Mouse (Mus musculus) forebrain, embryonic 15.5 days (tissue): ENCODE data around the gene Nkx1-2. TPM values are rescaled to one million over a fixed set of nuclear protein-coding genes. Genes with fewer than 3 reads are reported as not detected.

Experiments used
- ATAC-seq: fragments of 200-750 bp; cut with Nextera tagmentation; replicated peaks from 2 replicates; pipeline ENCODE4 v1.8.0; 2017; ENCODE audit warnings: mild to moderate bottlenecking, moderate TSS enrichment, moderate library complexity
- H3K27ac ChIP-seq: fragments of 300-500 bp; sonication (generic); replicated peaks from 2 replicates; pipeline ENCODE4 v1.5.1; 2015; ENCODE audit warnings: mild to moderate bottlenecking, inconsistent platforms
- H3K27me3 ChIP-seq: fragments of 300-500 bp; sonication (generic); 2 replicates; pipeline ENCODE4 v1.6.1; 2015; ENCODE audit warnings: inconsistent platforms
- H3K36me3 ChIP-seq: fragments of 300-500 bp; sonication (generic); 2 replicates; pipeline ENCODE4 v1.6.1; 2015; ENCODE audit warnings: mild to moderate bottlenecking, inconsistent platforms
- H3K4me1 ChIP-seq: fragments of 300-500 bp; sonication (generic); 2 replicates; pipeline ENCODE4 v1.6.1; 2015; ENCODE audit warnings: inconsistent platforms
- H3K4me2 ChIP-seq: fragments of 300-500 bp; sonication (generic); replicated peaks from 2 replicates; pipeline ENCODE4 v1.6.1; 2015; ENCODE audit warnings: mild to moderate bottlenecking, inconsistent platforms
- H3K4me3 ChIP-seq: fragments of 300-500 bp; sonication (generic); 2 replicates; pipeline ENCODE4 v1.5.1; 2015; ENCODE audit warnings: mild to moderate bottlenecking, inconsistent platforms
- H3K9ac ChIP-seq: fragments of 300-500 bp; sonication (generic); replicated peaks from 2 replicates; pipeline ENCODE4 v1.6.1; 2015; ENCODE audit warnings: mild to moderate bottlenecking, inconsistent platforms
- H3K9me3 ChIP-seq: fragments of 300-500 bp; sonication (generic); 2 replicates; pipeline ENCODE4 v1.6.1; 2016; ENCODE audit warnings: inconsistent platforms
- WGBS: fragments of 180-500 bp; shearing (Covaris S2); methylation state at CpG from one replicate; pipeline ENCODE4 v1.1.7; 2015; ENCODE audit warnings: mixed read lengths; 5-methylcytosine and 5-hydroxymethylcytosine counted together
- polyA plus RNA-seq: library from polyadenylated mRNA; unstranded; fragments of >200 nt; fragmentation: Nextera tagmentation; extraction: Ambion mirVana; gene quantifications from 2 replicates; pipeline ENCODE4 v1.2.1, GENCODE M21; 2015

Nkx1-2 gene
- polyA plus RNA-seq, 1 experiment from 2014 or later = 0.05 TPM

DNA sequence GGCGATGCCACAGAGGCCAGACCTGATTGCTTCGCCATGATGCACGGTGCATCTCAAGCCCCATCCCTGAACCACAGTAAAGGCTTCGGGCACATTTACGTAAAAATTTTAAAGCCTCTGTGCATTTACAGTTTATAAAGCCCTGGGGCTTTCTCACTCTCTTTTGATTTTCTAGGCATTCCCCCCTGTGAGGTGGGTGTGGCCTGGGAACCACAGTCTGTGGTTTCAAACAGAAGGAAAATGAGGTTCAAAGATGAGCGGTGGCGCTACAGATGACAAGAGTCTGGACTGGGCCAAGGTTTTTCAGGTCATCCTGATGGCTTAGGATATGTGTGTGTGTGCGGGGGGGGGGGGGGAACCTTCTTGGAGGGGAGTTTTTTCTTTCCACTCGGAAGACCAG lies 589 bp upstream of the Nkx1-2 start:
- Histone ChIP-seq H3K9ac (no peak overlapping the region), H3K4me2 (peak overlapping the region; percentile 68), H3K36me3 (no peaks in the 10 kb centered on the region), H3K4me3 (peak overlapping the region; percentile 35), H3K27me3 (peaks cover 86% of the 10 kb centered on the region), H3K4me1 (peaks cover 34% of the 10 kb centered on the region), H3K9me3 (no peaks in the 10 kb centered on the region), H3K27ac (no peak overlapping the region)
- ATAC-seq = 0 out of 2 replicates have a peak, but pooled peaks have one; percentile 13
- WGBS = 1% methylated on average over 9 of the region's 9 CpGs

DNA sequence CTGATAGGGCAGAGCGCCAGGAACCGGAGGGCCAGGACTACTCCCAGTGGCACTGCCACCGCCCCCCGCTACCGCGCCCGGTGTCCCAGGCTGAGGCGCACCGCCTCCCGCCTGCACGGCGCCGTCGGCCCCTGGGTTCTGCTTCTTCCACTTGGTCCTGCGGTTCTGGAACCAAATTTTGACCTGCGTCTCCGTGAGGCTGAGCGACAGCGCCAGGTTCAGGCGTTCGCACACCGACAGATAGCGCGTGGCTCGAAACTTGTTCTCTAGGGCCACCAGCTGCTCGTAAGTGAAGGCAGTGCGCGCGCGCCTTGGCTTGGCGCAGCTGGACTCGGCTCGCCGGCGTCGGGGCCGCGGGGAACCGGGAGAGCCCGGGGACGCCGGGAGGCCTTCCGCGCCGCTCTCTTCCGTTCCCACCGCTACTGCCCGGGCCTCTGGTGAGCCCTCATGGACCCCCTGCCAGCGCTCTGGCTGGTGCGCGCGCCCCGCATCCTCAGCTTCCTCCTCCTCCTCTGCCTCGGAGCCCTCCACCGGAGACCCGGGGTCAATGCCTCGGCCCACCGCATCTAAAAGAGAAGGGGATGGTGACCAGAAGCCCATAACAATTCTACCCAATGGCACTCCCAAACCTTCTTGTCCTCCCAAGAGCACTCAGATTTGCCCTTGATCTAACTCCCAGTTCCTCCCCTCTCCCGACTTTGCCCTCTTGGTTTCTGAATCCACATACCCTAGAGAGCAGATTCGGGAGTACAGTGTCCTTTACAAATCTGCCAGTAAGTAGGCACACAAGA lies 2.0 kb downstream of the Nkx1-2 start:
- Histone ChIP-seq H3K27me3 (peaks cover 78% of the 10 kb centered on the region), H3K9ac (peak overlapping the region; percentile 16; the same call in 1 of the 2 replicates), H3K4me1 (peaks cover 34% of the 10 kb centered on the region), H3K9me3 (no peaks in the 10 kb centered on the region), H3K27ac (no peak overlapping the region), H3K4me3 (peak overlapping the region; percentile 41), H3K4me2 (peak overlapping the region; percentile 76), H3K36me3 (no peaks in the 10 kb centered on the region)
- no peak for ATAC-seq
- under 1% methylated on average over 58 of the region's 60 CpGs for WGBS

DNA sequence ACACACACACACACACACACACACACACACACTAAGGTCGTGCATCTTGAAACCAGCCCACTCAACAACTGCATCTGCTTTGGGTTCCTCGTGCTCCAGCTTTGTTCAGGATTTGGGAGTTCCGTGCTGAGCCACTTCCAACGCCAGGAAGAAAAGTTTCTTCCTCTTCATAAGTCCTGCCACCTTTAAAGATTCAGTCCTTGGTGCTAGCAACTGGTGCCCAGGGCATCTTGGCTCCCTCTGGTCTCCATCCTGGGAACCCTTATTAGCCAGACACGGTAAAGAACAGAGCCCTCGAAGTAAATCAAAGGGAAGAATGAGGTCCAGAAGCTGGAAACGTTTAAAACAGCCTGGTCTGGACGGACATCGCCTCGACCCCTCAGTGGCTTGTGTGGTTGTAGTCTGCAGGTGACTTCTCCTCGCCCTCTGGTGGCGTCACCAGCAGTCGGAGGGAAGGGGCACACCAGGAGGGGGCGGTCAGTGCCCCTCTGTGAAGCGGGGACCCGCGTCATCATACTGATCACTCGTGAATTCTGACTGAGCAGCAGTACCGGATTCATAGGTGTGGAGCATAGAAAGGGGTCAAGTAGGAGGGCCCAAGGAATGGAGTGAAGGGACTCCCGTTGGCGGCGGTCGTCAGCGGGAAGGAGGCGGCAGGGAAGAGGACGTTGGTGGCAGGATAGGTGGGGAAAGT lies 2.7 kb downstream of the Nkx1-2 start:
- Histone ChIP-seq H3K4me2 (peak overlapping the region; percentile 76), H3K27me3 (peaks cover 71% of the 10 kb centered on the region), H3K36me3 (no peaks in the 10 kb centered on the region), H3K4me1 (peaks cover 34% of the 10 kb centered on the region), H3K9me3 (no peaks in the 10 kb centered on the region), H3K4me3 (peak overlapping the region; percentile 41), H3K9ac (peak overlapping the region; percentile 16; the same call in 1 of the 2 replicates), H3K27ac (no peak overlapping the region)
- WGBS = 4% methylated on average over 26 of the region's 26 CpGs
- ATAC-seq = no peak

DNA sequence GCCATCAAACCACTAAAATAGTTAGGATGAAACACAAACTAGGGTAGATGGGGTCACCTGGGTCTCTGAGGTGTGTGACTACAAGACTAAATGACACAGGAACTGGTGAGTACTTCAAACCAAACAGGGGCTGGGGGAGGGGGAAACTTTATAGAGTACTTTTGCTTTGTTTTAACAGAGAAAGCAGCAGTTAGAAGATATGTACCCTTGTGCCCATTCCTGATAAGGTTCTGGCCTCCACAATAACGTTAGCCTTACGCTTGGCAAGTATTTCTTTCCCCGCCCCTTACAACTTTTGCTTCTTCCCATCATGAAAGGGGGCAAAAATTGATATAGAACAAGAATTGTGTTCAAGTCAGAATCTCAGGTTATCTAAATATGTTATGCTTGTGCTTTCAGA lies 3.6 kb downstream of the Nkx1-2 start:
- 80% methylated on average over 3 of the region's 3 CpGs for WGBS
- peaks cover 62% of the 10 kb centered on the region for H3K27me3 ChIP-seq
- peaks cover 34% of the 10 kb centered on the region for H3K4me1 ChIP-seq
- no peak overlapping the region for H3K27ac ChIP-seq
- H3K9me3 ChIP-seq = no peaks in the 10 kb centered on the region
- no peak for ATAC-seq
- H3K9ac ChIP-seq = no peak overlapping the region
- no peak overlapping the region for H3K4me3 ChIP-seq
- no peak overlapping the region for H3K4me2 ChIP-seq
- no peaks in the 10 kb centered on the region for H3K36me3 ChIP-seq

DNA sequence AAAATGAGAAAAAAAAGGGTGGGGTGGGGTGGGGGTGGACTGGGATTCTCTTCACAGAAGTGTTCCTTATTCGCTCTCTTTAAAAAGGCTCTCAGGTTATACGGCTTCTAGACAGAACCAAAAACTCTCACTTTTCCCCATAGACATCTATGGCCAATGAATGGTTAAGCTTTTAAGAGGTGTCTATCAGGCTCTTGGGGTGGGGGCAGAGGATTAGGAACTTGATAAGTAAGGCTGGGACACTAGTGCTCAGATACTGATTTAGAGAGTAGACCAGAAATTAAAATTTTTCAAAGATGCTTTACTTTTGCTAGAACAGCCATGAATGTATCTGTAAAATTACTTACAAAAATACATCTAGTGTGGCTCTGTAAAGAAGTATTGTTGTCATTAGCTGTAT lies 5.1 kb downstream of the Nkx1-2 start:
- Histone ChIP-seq H3K4me1 (peaks cover 25% of the 10 kb centered on the region), H3K27ac (no peak overlapping the region), H3K4me2 (no peak overlapping the region), H3K27me3 (peaks cover 47% of the 10 kb centered on the region), H3K9ac (no peak overlapping the region), H3K36me3 (no peaks in the 10 kb centered on the region), H3K9me3 (no peaks in the 10 kb centered on the region), H3K4me3 (no peak overlapping the region)
- WGBS = 93% methylated on average over 2 of the region's 2 CpGs
- no peak for ATAC-seq

DNA sequence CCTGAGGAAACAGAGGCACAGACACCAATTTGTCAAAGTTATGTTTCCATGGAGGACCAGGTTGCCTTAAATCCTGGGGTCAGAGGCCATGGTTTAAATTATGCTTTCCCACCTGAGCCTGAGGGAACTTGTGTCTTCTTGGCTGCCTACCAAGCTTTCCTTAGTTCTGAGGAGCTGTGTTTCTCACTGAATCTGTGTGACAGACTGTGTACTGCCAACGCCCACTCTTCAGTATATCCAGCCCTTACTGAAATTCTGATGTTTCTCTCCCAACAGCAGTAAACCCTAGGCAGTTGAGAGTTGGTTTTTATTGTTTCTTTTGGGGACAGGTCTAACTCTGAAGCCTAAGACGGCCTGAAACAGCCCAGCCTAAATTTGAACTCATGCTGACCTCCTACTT lies 5.7 kb downstream of the Nkx1-2 start:
- ATAC-seq = no peak
- Histone ChIP-seq H3K4me1 (peaks cover 20% of the 10 kb centered on the region), H3K9ac (no peak overlapping the region), H3K27ac (no peak overlapping the region), H3K27me3 (peaks cover 41% of the 10 kb centered on the region), H3K4me2 (no peak overlapping the region), H3K4me3 (no peak overlapping the region), H3K36me3 (no peaks in the 10 kb centered on the region), H3K9me3 (no peaks in the 10 kb centered on the region)
- WGBS = 61% methylated on average over 2 of the region's 2 CpGs

DNA sequence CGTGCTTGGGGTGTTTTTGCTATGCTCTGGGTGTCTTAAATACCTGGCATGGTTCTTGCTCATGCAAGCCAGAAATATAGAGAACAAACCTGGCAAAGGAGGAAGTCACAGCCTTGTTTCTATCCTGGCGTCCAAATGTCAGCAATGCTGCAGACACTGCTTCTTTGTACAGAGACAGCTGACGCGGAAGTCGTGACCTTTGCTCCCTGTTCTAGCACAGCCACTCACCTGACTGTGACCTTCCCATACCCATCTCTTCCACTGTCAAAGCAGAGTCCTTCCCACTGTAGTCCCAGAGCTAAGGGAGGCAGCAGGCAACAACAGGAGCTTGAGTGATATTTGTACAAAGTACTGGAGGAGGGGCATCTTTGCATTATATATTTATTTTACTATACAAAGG lies 9.8 kb downstream of the Nkx1-2 start:
- Histone ChIP-seq H3K4me1 (no peaks in the 10 kb centered on the region), H3K9ac (no peak overlapping the region), H3K4me2 (no peak overlapping the region), H3K27ac (no peak overlapping the region), H3K9me3 (no peaks in the 10 kb centered on the region), H3K4me3 (no peak overlapping the region), H3K27me3 (no peaks in the 10 kb centered on the region), H3K36me3 (no peaks in the 10 kb centered on the region)
- WGBS = 62% methylated on average over 5 of the region's 5 CpGs
- ATAC-seq = no peak

DNA sequence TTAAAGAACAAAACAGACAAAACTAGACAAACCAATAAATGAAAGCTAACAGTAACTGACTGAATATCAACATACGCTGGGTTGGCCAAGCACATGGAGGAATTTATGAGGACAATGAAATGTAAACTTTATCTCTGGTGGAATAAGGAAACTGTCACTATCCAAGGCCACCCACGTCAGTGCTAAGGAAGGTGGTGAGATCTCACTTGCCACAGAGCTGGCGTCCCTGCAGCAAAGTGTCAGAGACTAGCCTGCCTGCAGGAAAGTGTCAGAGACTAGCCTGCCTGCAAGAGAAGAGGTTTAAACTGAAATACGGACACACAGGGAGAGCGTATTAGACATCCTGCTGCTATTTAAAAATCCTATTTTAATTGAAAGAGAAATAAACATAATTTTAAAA lies 12.3 kb downstream of the Nkx1-2 start:
- H3K27ac ChIP-seq = no peak overlapping the region
- no peak overlapping the region for H3K4me2 ChIP-seq
- WGBS = 77% methylated on average over 5 of the region's 5 CpGs
- H3K36me3 ChIP-seq = no peaks in the 10 kb centered on the region
- no peak for ATAC-seq
- H3K4me1 ChIP-seq = no peaks in the 10 kb centered on the region
- H3K4me3 ChIP-seq = no peak overlapping the region
- no peaks in the 10 kb centered on the region for H3K9me3 ChIP-seq
- H3K9ac ChIP-seq = no peak overlapping the region
- no peaks in the 10 kb centered on the region for H3K27me3 ChIP-seq

DNA sequence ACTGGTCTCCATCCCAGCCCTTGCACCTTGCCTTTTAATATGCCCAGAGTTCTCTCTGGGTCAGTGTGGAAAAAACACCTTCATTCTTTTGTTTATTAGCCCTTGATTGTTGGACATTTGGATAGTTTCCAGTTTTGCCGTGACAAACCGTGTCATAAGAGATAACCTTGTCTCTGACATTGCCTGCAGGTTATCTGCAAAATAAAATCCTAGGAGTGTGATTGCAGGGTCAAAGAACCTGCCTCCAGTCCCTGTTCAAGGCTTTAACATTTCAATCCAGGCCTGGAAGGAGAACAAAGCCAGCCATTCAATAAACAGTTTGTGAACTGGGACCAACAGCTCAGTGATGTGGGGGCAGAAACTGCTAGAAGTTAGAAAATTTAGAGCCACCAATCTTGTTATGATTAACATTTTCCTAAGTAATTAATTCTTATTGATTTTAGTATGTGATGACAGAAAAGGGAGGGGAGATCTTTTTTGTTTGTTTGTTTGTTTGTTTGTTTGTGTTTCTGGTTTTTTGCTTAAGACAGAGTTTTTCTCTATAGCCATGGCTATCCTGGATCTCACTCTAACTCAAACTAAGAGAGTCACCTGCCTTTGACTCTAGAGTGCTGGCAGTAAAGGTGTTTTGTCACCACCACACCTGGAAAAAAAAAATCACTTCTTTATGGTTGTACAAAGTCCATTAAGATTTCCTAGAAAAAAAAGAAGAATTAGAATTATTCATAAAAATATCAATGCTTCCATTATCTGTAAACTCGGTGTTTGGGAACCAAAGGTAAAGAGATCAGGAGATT lies 13.5 kb downstream of the Nkx1-2 start:
- WGBS = 63% methylated on average over 3 of the region's 3 CpGs

DNA sequence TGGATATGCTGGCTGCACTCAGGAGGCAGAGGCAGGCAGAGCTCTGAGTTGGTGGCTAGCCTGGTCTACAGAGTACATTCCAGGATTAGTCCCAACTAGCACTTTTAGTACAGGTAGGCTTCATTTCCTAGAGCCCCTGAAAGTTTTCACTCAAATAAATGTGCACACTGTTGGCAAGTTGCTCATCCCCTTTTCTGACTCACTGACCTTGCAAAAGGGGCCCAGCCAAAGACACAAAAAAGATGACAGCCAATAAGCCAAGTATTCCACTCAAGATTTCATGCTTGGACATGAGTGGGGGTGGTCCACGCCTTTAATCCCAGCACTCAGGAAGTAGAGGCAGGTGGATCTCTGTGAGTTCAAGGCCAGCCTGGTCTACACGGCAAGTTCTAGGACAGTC lies 18.0 kb downstream of the Nkx1-2 start:
- H3K4me1 ChIP-seq = peaks cover 3% of the 10 kb centered on the region; the same call in 1 of the 2 replicates
- no peak overlapping the region for H3K9ac ChIP-seq
- H3K27ac ChIP-seq = no peak overlapping the region
- H3K27me3 ChIP-seq = no peaks in the 10 kb centered on the region
- H3K4me2 ChIP-seq = no peak overlapping the region
- no peak overlapping the region for H3K4me3 ChIP-seq
- H3K9me3 ChIP-seq = no peaks in the 10 kb centered on the region
- no peak for ATAC-seq
- no peaks in the 10 kb centered on the region for H3K36me3 ChIP-seq
- WGBS = 98% methylated on average over 2 of the region's 2 CpGs

More for the DNA sequence above, 13.5 kb downstream of the Nkx1-2 start:
- Histone ChIP-seq H3K36me3 (no peaks in the 10 kb centered on the region), H3K27ac (no peak overlapping the region), H3K4me2 (no peak overlapping the region), H3K9ac (no peak overlapping the region), H3K9me3 (no peaks in the 10 kb centered on the region), H3K27me3 (no peaks in the 10 kb centered on the region), H3K4me3 (no peak overlapping the region), H3K4me1 (no peaks in the 10 kb centered on the region)
- no peak for ATAC-seq

DNA sequence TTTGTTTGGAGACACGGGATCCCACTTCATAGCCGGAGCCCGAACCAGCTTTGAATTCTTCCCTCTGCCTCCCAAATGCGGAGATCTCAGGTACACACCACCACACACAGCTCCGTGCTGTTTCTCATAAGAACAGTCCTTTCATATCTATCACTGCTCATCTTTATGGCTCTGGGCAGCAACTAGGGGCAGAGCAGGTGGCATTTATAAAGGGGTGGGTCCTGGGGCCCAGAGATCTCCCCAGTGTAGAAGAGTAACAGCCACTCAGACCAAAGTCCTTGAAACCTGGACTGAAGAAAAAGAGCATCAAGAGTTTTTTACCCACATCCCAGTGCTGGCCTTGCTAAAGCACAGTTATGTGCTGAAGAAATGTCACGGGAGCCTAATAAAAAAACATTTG lies 18.9 kb downstream of the Nkx1-2 start:
- peaks cover 5% of the 10 kb centered on the region for H3K4me1 ChIP-seq
- H3K9ac ChIP-seq = no peak overlapping the region
- no peaks in the 10 kb centered on the region for H3K9me3 ChIP-seq
- H3K4me3 ChIP-seq = no peak overlapping the region
- no peak overlapping the region for H3K4me2 ChIP-seq
- no peak overlapping the region for H3K27ac ChIP-seq
- 87% methylated on average over 6 of the region's 6 CpGs for WGBS
- H3K36me3 ChIP-seq = no peaks in the 10 kb centered on the region
- no peaks in the 10 kb centered on the region for H3K27me3 ChIP-seq
- ATAC-seq = no peak

DNA sequence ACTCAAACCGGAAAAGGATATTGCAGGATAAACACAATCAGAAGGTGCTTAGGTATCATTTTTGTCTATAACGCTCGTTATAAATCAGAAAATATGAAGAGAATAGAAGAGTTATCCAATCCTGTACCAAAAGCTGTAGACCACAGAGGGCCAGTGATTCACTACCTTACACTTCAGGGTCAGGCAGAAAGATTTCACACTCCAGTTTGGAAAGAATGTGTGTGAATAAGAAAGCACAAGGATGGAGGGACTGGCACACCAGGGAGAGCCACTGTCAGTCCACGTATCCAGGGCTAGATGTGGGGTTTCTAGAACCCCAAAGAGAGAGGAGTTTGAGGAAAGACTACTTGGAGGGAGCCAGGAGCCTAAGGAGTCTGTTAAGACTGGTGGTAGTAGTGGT lies 22.5 kb downstream of the Nkx1-2 start:
- Histone ChIP-seq H3K4me1 (peaks cover 19% of the 10 kb centered on the region), H3K4me3 (no peak overlapping the region), H3K27ac (no peak overlapping the region), H3K36me3 (no peaks in the 10 kb centered on the region), H3K4me2 (peak overlapping the region; percentile 64; the same call in 1 of the 2 replicates), H3K9me3 (no peaks in the 10 kb centered on the region), H3K9ac (no peak overlapping the region), H3K27me3 (no peaks in the 10 kb centered on the region)
- 61% methylated on average over 4 of the region's 4 CpGs for WGBS
- no peak for ATAC-seq
